Mouse (Mus musculus) heart, embryonic 14.5 days (tissue): Measurements from ENCODE around the gene Usp21. TPM values are rescaled to one million over a fixed set of nuclear protein-coding genes. Genes with fewer than 3 reads are reported as not detected.

ENCODE experiments used
- ATAC-seq: fragments of 200-750 bp; cut with Nextera tagmentation; 2 replicates; pipeline ENCODE4 v1.8.0; 2017; ENCODE audit warnings: low read depth, moderate TSS enrichment; ENCODE audit not compliant: insufficient number of reproducible peaks, insufficient read depth, low FRiP score
- H3K27ac ChIP-seq, 2 experiments: fragments of 200-500 bp in 1 of 2; fragments of 300-500 bp in 1 of 2; sonication (generic) in 1 of 2; replicated peaks in 1 of 2; 2 replicates each; pipeline ENCODE4 v1.5.1; 2012 to 2014; ENCODE audit warnings: low read depth in 2 of 2, low read length in 2 of 2, control low read depth in 1 of 2, mild to moderate bottlenecking in 1 of 2, mixed read lengths in 1 of 2; ENCODE audit not compliant: control insufficient read depth in 1 of 2, insufficient read depth in 1 of 2
- H3K27me3 ChIP-seq: fragments of 300-500 bp; sonication (generic); 2 replicates; pipeline ENCODE4 v1.6.1; 2014; ENCODE audit warnings: mild to moderate bottlenecking, low read length, control low read depth; ENCODE audit not compliant: control insufficient read depth, insufficient read depth
- H3K36me3 ChIP-seq: fragments of 300-500 bp; sonication (generic); 2 replicates; pipeline ENCODE4 v1.6.1; 2014; ENCODE audit warnings: mild to moderate bottlenecking, control low read depth, low read length, mixed read lengths; ENCODE audit not compliant: control insufficient read depth, insufficient read depth
- H3K4me1 ChIP-seq, 2 experiments: fragments of 200-500 bp in 1 of 2; fragments of 300-500 bp in 1 of 2; sonication (generic) in 1 of 2; 2 replicates each; pipeline ENCODE4 v1.6.1; 2012 to 2014; ENCODE audit warnings: low read length in 2 of 2, control low read depth in 1 of 2, mixed read lengths in 1 of 2; ENCODE audit not compliant: control insufficient read depth in 2 of 2, insufficient read depth in 2 of 2
- H3K4me2 ChIP-seq: fragments of 300-500 bp; sonication (generic); 2 replicates; pipeline ENCODE4 v1.6.1; 2014; ENCODE audit warnings: mild to moderate bottlenecking, low read length
- H3K4me3 ChIP-seq, 2 experiments: fragments of 200-500 bp in 1 of 2; fragments of 300-500 bp in 1 of 2; sonication (generic) in 1 of 2; 2 replicates each; pipeline ENCODE4 v1.5.1; 2012 to 2014; ENCODE audit warnings: low read length in 2 of 2, mild to moderate bottlenecking in 2 of 2, control low read depth in 1 of 2, low read depth in 1 of 2, moderate library complexity in 1 of 2; ENCODE audit not compliant: control insufficient read depth in 1 of 2, insufficient read depth in 1 of 2
- H3K9ac ChIP-seq: fragments of 300-500 bp; sonication (generic); 2 replicates; pipeline ENCODE4 v1.6.1; 2014; ENCODE audit warnings: mild to moderate bottlenecking, low read length
- H3K9me3 ChIP-seq: fragments of 300-500 bp; sonication (generic); 2 replicates; pipeline ENCODE4 v1.6.1; 2016; ENCODE audit warnings: low read length, control low read depth; ENCODE audit not compliant: control insufficient read depth
- WGBS: fragments of 180-500 bp; shearing (Covaris S2); extraction: QIAGEN DNeasy Blood & Tissue Kit; methylation state at CpG from one replicate; pipeline ENCODE4 v1.1.7; 2014; 5-methylcytosine and 5-hydroxymethylcytosine counted together
- polyA plus RNA-seq: library from polyadenylated mRNA; unstranded; fragments of >200 nt; fragmentation: Nextera tagmentation; extraction: Ambion mirVana; gene quantifications from 2 replicates; pipeline ENCODE4 v1.2.1, GENCODE M21; 2014

Gene Usp21
- polyA plus RNA-seq, 1 experiment from 2014 or later, result 45.5 TPM

- Histone ChIP-seq H3K4me2 (peak overlapping the region; percentile 63), H3K4me3 (no peak overlapping the region; a peak in 1 of 4 replicates), H3K9ac (no peak overlapping the region), H3K27ac (peak overlapping the region; percentile 40 to 56; a peak in 2 of 4 replicates), H3K9me3 (no peaks in the 10 kb centered on the region), H3K27me3 (no peaks in the 10 kb centered on the region), H3K36me3 (no peaks in the 10 kb centered on the region), H3K4me1 (peaks cover 26 to 39% of the 10 kb centered on the region in 2 experiments)
- 59% methylated on average over 17 of the region's 17 CpGs for WGBS
- ATAC-seq, result no peak
Observed at GRCm38 (mm10) chr1:171252415-171252814, 35.4 kb downstream of the Usp21 start.

- H3K9ac ChIP-seq, result peak overlapping the region; percentile 62
- peak overlapping the region; percentile 63 for H3K4me2 ChIP-seq
- H3K9me3 ChIP-seq, result no peaks in the 10 kb centered on the region
- WGBS, result 16% methylated on average over 13 of the region's 13 CpGs
- H3K36me3 ChIP-seq, result no peaks in the 10 kb centered on the region
- H3K27ac ChIP-seq, result peak overlapping the region; percentile 40 to 56; a peak in 3 of 4 replicates
- ATAC-seq, result no peak
- H3K4me3 ChIP-seq, result peak overlapping the region; percentile 26 to 31
- H3K27me3 ChIP-seq, result no peaks in the 10 kb centered on the region
- H3K4me1 ChIP-seq, result peaks cover 26 to 39% of the 10 kb centered on the region in 2 experiments
Observed at GRCm38 (mm10) chr1:171251594-171252324, 36.0 kb downstream of the Usp21 start.

GRCm38 (mm10) chr1:171250680-171251593 is 36.9 kb downstream of the Usp21 start, which contains the start of gene Ndufs2:
TSS of gene Ndufs2 (minus strand) at chr1:171251388.
- H3K9ac ChIP-seq, result peak within 1 kb of the TSS; percentile 62
- no peak for ATAC-seq
- peak within 1 kb of the TSS; percentile 26 to 31 for H3K4me3 ChIP-seq
- H3K36me3 ChIP-seq, result no peaks in the 10 kb centered on the region
- peak within 1 kb of the TSS; percentile 40 to 56; a peak in 3 of 4 replicates for H3K27ac ChIP-seq
- 30% methylated on average over 26 of the region's 26 CpGs for WGBS
- no peaks in the 10 kb centered on the region for H3K9me3 ChIP-seq
- peaks cover 28 to 44% of the 10 kb centered on the region in 2 experiments for H3K4me1 ChIP-seq
- no peaks in the 10 kb centered on the region for H3K27me3 ChIP-seq
- peak within 1 kb of the TSS; percentile 63 for H3K4me2 ChIP-seq

GRCm38 (mm10) chr1:171249913-171250600 is 37.7 kb downstream of the Usp21 start, which contains the start of gene Adamts4:
TSS of gene Adamts4 (plus strand) at chr1:171250421.
- 24% methylated on average over 5 of the region's 5 CpGs for WGBS
- no peaks in the 10 kb centered on the region for H3K9me3 ChIP-seq

GRCm38 (mm10) chr1:171248386-171249226 is 39.2 kb downstream of the Usp21 start:
- no peak for ATAC-seq
- 35% methylated on average over 3 of the region's 3 CpGs for WGBS
- no peak overlapping the region for H3K4me2 ChIP-seq
- peaks cover 29 to 50% of the 10 kb centered on the region in 2 experiments for H3K4me1 ChIP-seq
- H3K4me3 ChIP-seq, result no peak overlapping the region
- peaks cover 21% of the 10 kb centered on the region for H3K36me3 ChIP-seq
- peak overlapping the region; percentile 88 to 94 for H3K27ac ChIP-seq
- no peak overlapping the region for H3K9ac ChIP-seq
- H3K27me3 ChIP-seq, result no peaks in the 10 kb centered on the region
- no peaks in the 10 kb centered on the region for H3K9me3 ChIP-seq

More at GRCm38 (mm10) chr1:171249913-171250600, 37.7 kb downstream of the Usp21 start, which contains the start of gene Adamts4:
- peak within 1 kb of the TSS; percentile 49 to 88; a peak in 3 of 4 replicates for H3K27ac ChIP-seq
- no peaks in the 10 kb centered on the region for H3K27me3 ChIP-seq
- H3K4me1 ChIP-seq, result peaks cover 29 to 50% of the 10 kb centered on the region in 2 experiments
- H3K4me2 ChIP-seq, result peak within 1 kb of the TSS; percentile 63
- peak within 1 kb of the TSS; percentile 62 for H3K9ac ChIP-seq
- ATAC-seq, result no peak
- peaks cover 8% of the 10 kb centered on the region for H3K36me3 ChIP-seq
- peak within 1 kb of the TSS; percentile 26 to 31 for H3K4me3 ChIP-seq

- Histone ChIP-seq H3K4me1 (peaks cover 29 to 50% of the 10 kb centered on the region in 2 experiments), H3K9ac (peak overlapping the region; percentile 67; the same call in 1 of the 2 replicates), H3K9me3 (no peaks in the 10 kb centered on the region), H3K36me3 (peaks cover 28% of the 10 kb centered on the region), H3K27ac (peak overlapping the region; percentile 88 to 94), H3K4me2 (peak overlapping the region; percentile 95), H3K4me3 (peak overlapping the region in 1 of 2 experiments; percentile 86; a peak in 2 of 4 replicates), H3K27me3 (no peaks in the 10 kb centered on the region)
- ATAC-seq, result no peak
- 18% methylated on average over 4 of the region's 4 CpGs for WGBS
Observed at GRCm38 (mm10) chr1:171247916-171248315, 39.9 kb downstream of the Usp21 start.
